Mouse (Mus musculus): ENCODE data around the gene Map3k1. TPM values are rescaled to one million over a fixed set of nuclear protein-coding genes. Genes with fewer than 3 reads are reported as not detected.

The Map3k1 gene
- total RNA-seq, 2 experiments from 2014 or later, result 7.6 to 10.1 TPM

DNA sequence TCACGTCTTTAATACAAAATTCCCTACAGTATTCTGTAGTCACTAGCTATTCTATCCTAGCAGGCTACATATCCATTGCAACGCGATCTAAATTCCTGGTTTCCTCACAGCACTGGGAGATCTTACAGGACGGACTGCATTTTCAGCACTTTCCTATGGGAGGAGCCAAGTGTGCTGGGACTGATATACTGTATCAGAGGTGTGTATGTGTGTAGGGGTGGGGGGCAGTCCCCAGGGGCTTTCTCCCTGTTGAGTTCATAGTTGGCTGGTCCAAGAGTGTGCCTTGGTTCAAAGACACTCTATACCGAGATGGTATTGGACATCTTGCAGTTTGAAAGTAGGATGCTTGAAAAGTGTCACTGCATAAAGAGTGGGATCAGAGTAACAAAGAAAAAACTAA lies 29.3 kb downstream of the Map3k1 start:
- H3K4me3 ChIP-seq, result no peak overlapping the region
- no peak for DNase-seq
- intact Hi-C loops (cut with DNase I), result no loop called here
- TF ChIP-seq CTCF (IDR thresholded peaks at IDR 0.05), result no peak
- H3K27ac ChIP-seq, result no peak overlapping the region

DNA sequence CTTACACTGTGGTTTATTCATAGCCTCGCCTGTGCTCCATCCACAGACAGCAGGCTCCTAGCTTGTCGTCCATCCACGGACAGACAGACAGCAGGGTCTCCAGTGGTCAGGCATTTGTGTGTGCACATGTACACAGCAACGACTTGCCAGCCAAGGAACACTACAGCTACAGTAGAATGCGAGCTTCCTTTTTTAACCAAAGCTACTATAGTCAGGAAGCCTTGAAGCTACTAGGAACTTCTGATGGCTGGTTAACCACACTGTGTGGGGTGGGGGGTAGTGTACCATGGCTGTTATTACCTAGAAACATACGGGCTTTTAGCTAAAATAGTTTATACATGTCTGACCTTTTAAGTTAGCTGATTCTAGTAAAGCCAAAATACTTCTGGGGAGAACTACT lies 30.2 kb downstream of the Map3k1 start:
- H3K4me3 ChIP-seq, result no peak overlapping the region
- intact Hi-C loops (cut with DNase I), result no loop called here
- no peak overlapping the region for H3K27ac ChIP-seq
- no peak for TF ChIP-seq CTCF (IDR thresholded peaks at IDR 0.05)
- no peak for DNase-seq

DNA sequence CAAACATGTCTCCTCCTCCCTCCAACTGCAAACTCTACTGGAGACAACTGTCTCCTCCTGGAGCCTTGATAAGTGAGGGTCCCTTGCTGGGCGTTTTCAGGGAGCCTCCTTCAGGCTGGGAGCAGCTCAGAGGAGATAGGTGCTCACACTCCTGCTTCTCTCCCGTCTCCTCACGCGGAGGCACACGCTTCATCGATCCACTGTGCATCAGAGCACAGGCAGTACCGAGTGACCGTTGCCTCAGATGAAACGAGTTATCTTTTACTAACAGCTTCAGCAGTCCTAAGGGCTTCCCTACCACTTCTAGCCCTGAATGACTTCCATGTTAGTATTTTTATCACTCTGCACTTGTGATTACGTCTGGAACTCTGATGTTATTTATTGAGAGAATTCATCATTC lies 30.9 kb downstream of the Map3k1 start:
- DNase-seq, result no peak
- no peak for TF ChIP-seq CTCF (IDR thresholded peaks at IDR 0.05)
- Histone ChIP-seq H3K27ac (no peak overlapping the region), H3K4me3 (no peak overlapping the region)
- intact Hi-C loops (cut with DNase I), result no loop called here

DNA sequence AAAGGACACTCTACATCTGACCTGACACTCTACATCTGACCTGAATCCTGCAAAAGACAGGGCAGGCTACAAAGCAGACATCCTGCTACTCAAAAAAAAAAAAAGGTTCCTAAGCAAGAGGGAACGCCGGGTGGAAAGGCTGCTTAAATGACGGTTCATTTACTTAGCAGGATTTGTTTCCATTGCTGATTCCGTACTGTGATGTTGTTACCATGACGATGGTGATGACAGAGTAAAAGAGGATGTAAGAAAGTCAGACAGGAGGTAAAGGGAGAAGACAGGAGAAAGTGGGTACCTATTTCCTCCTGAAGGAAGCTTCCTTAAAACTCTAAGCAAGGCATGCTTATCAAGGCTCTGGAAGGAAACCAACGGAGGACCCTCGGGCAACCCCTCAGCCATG lies 31.6 kb downstream of the Map3k1 start:
- intact Hi-C loops (cut with DNase I), result no loop called here
- no peak for TF ChIP-seq CTCF (IDR thresholded peaks at IDR 0.05)
- H3K4me3 ChIP-seq, result no peak overlapping the region
- H3K27ac ChIP-seq, result no peak overlapping the region
- no peak for DNase-seq

DNA sequence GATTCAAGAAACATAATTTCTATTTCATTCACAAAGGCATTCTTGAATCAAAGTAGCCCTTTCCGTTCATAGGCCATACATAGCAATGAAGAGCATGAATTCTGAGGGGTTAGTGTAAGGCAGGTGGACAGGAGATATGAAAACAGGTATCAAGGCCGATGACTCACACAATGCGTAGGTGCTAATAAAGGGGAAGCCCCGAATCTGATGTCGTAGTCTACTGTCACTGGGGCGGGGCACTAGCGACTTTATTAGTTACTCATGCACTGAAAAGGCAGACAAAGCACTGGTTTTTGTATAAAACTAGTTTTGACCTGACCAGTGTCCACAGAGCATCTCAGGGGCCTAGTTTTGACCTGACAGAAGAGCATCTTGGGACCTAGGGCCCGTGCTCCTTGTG lies 36.7 kb downstream of the Map3k1 start:
- no peak for DNase-seq
- Histone ChIP-seq H3K27ac (no peak overlapping the region), H3K4me3 (no peak overlapping the region)
- no peak for TF ChIP-seq CTCF (IDR thresholded peaks at IDR 0.05)
- intact Hi-C loops (cut with DNase I), result no loop called here

DNA sequence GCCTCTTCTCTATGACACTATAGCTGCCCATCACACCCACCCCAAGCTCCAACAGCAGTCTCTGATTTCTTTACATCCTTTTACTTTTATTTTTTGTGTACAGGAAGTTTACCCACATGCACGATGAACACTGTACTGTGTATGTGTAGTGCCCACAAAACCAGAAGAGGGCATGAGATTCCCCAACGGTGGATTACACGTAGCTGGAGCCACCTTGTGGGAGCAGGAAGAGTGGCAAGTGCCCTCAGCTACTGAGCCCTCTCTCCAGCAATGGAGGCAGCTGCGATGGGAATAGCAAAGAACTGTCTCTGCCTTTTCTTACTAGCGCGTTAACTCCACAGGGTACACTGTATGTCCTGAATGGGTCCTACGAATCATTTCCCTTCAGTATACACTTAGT lies 37.6 kb downstream of the Map3k1 start:
- intact Hi-C loops (cut with DNase I), result no loop called here
- peak; percentile 45 for DNase-seq

DNA sequence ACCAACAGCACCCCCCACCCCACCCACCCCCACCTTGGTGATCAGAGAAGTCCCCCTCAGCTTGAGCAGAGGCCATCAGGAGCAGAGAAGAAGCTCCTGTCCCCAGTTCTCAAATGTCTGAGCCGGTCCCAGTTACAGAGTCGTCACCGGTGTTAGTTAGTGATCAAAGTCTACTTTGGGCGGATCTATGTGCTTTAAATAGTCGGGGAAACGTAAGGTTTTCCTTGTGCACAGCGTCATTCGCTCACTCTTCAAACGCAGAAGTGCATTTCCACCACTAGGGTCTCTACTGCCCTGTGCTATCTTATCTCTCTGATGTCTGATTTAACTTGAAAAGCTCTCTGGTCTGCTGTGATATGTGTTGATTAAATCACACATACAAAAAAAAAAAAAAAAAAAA lies 38.0 kb downstream of the Map3k1 start:
- no peak for DNase-seq
- H3K4me3 ChIP-seq, result no peak overlapping the region
- intact Hi-C loops (cut with DNase I), result no loop called here
- no peak for TF ChIP-seq CTCF (IDR thresholded peaks at IDR 0.05)
- H3K27ac ChIP-seq, result no peak overlapping the region

More for the DNA sequence above, 37.6 kb downstream of the Map3k1 start:
- TF ChIP-seq CTCF (IDR thresholded peaks at IDR 0.05), result peak; percentile 72
- H3K4me3 ChIP-seq, result no peak overlapping the region
- H3K27ac ChIP-seq, result no peak overlapping the region

DNA sequence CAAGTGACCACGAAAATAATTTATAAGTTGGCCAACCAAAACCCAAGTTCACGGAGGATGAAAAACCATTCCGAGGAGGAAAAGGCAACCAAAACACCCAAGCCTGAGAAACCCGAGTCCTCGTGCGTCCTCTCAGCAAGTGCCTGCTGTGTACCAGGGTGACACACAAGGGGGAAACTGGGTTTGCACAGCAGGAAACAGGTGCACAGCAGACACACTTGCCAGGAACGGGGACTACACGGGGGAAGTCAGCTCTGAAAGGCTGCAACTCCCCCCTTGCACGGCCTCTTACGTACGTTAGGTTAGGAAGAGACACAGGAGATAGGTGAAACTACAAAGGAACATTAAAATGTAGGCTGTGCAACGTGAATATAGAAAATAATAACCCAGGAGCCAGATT lies 46.3 kb downstream of the Map3k1 start:
- Histone ChIP-seq H3K4me3 (no peak overlapping the region), H3K27ac (no peak overlapping the region)
- no peak for TF ChIP-seq CTCF (IDR thresholded peaks at IDR 0.05)
- intact Hi-C loops (cut with DNase I), result no loop called here
- DNase-seq, result no peak

DNA sequence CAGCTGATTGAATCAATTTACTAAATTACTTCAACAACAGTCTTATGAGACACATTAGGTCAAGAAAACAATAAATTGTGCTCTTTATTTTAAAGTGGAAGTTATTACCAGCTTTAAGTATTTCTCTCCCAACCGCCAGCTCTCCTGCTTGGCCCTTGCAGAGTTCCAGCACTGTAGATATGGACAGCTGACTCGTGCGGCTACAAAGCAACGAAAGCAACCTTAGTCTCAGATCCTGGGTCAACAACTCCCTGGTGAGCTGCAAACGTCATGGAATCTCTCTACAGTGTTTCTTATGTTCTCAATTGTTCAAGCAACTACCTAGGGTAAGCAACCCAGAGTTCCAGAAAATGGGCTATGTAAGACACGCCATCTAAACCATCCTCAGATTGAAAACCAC lies 51.8 kb downstream of the Map3k1 start:
- no peak for TF ChIP-seq CTCF (IDR thresholded peaks at IDR 0.05)
- DNase-seq, result no peak
- intact Hi-C loops (cut with DNase I), result no loop called here
- Histone ChIP-seq H3K4me3 (no peak overlapping the region), H3K27ac (no peak overlapping the region)

DNA sequence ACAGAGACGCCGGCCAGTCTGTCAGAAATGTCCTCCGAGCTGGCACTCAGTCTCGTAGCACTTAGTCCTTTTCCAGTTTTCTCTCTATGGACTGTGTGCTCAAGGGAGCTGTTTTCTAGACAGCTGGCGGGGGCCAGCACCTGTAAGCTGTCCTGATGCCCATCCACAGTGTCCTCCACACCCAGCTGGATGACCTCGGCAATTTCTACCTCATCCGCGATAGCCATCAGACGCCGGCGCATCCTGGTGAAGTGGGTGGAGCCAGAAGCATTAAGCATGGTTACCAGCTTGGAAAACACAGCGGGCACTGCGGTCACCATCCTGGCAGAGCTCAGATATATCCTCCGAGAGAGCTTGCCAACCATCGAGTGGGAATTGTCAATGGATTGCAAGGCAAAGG lies 52.9 kb downstream of the Map3k1 start:
- no peak for TF ChIP-seq CTCF (IDR thresholded peaks at IDR 0.05)
- Histone ChIP-seq H3K4me3 (no peak overlapping the region), H3K27ac (no peak overlapping the region)
- intact Hi-C loops (cut with DNase I), result no loop called here
- no peak for DNase-seq

DNA sequence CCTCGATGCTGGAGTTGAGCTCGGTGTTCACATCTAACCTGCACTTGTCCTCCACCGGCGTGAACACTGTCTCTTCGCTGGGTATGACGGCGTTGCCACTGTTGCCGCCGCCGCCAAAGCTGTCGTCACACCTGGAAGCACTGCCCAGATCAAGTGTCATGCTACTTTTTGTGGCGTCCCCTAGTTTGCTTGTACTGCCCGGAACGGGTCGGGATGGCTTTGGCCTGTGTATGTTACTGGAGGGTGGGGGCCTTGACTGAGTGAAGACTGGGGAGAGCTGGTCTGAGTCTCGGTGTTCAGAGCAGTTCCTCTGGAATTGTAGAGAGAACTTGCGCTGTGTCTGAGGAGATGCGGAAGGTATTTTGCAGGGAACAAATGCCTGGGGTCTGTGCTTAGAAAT lies 53.4 kb downstream of the Map3k1 start:
- Histone ChIP-seq H3K27ac (no peak overlapping the region), H3K4me3 (no peak overlapping the region)
- DNase-seq, result no peak
- intact Hi-C loops (cut with DNase I), result no loop called here
- no peak for TF ChIP-seq CTCF (IDR thresholded peaks at IDR 0.05)

DNA sequence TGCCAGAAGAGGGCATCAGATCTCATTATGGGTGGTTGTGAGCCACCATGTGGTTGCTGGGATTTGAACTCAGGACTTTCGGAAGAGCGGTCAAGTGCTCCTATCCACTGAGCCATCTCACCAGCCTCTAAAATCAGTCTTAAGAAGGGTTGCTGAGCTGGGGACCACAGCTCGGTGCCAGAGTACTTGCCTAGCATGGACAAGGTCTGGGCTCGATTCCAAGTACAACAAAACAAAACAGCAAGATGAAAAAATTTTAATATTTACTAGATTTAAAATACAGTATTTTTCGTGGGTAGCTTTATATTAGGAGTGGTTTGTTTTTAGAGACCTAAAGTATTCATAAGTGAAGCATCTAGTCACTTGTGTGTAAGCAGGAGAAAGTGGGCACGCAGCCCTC lies 55.5 kb downstream of the Map3k1 start:
- DNase-seq, result no peak
- intact Hi-C loops (cut with DNase I), result no loop called here
- TF ChIP-seq CTCF (IDR thresholded peaks at IDR 0.05), result no peak

DNA sequence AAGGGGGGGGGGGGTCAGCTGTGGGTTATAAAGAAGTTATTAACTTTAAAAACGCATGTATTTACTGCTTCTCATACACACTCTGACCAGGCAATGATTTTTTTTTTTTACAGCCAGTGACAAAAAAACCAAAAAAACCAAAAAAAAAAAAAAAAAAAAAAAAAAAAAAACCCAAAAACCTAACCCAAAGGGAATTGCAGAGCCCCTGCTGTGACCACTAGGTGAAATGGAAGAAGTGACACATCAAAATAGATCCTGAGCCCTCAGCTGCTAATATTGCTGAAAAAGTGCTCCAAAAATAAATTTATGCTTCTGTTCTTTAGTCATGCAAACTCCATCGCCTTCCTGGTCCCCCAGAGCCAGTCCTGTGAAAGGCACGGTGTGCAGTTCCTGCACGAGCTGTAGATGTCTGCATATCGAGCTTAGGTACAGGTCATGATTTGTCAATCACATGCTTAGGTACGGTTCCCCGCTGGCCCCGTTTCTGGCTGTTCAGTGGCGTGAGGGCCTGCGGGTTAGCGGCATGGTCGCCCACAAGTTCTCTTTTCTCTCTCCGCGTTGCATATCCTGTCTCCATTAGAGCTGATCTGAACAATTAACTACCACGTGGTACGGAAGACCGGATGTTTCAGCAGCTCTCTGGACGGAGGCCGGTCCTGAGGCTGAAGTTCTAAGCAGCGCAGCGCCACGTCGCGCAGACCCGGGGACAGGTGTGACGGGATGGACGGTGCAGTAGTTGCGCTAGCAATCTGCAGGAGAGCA lies 60.3 kb downstream of the Map3k1 start:
- no peak for DNase-seq
- Histone ChIP-seq H3K27ac (no peak overlapping the region), H3K4me3 (no peak overlapping the region)
- no peak for TF ChIP-seq CTCF (IDR thresholded peaks at IDR 0.05)
- intact Hi-C loops (cut with DNase I), result no loop called here

More for the DNA sequence above, 55.5 kb downstream of the Map3k1 start:
- Histone ChIP-seq H3K4me3 (no peak overlapping the region), H3K27ac (no peak overlapping the region)

DNA sequence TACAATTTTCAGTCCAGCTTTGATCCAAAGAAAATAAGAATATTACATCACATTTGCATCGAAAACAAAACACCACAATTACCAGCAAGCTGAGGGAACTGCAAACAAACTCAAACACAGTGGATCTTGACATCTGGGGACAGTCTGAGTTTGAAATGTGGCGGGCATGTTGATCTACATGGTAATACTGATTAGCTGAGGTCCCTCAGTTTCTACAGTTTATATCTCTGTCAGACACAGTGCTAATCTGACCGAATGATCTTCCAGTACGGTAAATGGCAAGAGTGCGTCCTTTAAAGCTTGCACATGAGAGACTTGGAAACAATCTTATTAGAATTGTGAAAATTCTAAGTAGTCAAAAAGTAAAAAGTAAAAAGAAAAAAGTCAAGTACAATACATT lies 62.0 kb downstream of the Map3k1 start:
- intact Hi-C loops (cut with DNase I), result no loop called here

More for the DNA sequence above, 62.0 kb downstream of the Map3k1 start:
- no peak for TF ChIP-seq CTCF (IDR thresholded peaks at IDR 0.05)
- no peak for DNase-seq
- no peak overlapping the region for H3K4me3 ChIP-seq
- no peak overlapping the region for H3K27ac ChIP-seq
